Mouse (Mus musculus) hindbrain, embryonic 15.5 days (tissue): ENCODE measurements around the gene Fyb2. TPM values are rescaled to one million over a fixed set of nuclear protein-coding genes. Genes with fewer than 3 reads are reported as not detected.

Source experiments
- ATAC-seq: fragments of 200-750 bp; cut with Nextera tagmentation; 2 replicates; pipeline ENCODE4 v1.8.0; 2017; ENCODE audit warnings: low read depth, moderate number of reproducible peaks, moderate TSS enrichment; ENCODE audit not compliant: low FRiP score
- H3K27ac ChIP-seq: fragments of 300-500 bp; sonication (generic); replicated peaks from 2 replicates; pipeline ENCODE4 v1.5.1; 2015; ENCODE audit warnings: mild to moderate bottlenecking, inconsistent platforms
- H3K27me3 ChIP-seq: fragments of 300-500 bp; sonication (generic); 2 replicates; pipeline ENCODE4 v1.6.1; 2015; ENCODE audit warnings: control low read depth, inconsistent platforms
- H3K36me3 ChIP-seq: fragments of 300-500 bp; sonication (generic); 2 replicates; pipeline ENCODE4 v1.6.1; 2015; ENCODE audit warnings: control low read depth, inconsistent platforms
- H3K4me1 ChIP-seq: fragments of 300-500 bp; sonication (generic); replicated peaks from 2 replicates; pipeline ENCODE4 v1.6.1; 2015; ENCODE audit warnings: control low read depth, inconsistent platforms
- H3K4me2 ChIP-seq: fragments of 300-500 bp; sonication (generic); 2 replicates; pipeline ENCODE4 v1.6.1; 2015; ENCODE audit warnings: moderate library complexity, mild to moderate bottlenecking, inconsistent platforms
- H3K4me3 ChIP-seq: fragments of 300-500 bp; sonication (generic); 2 replicates; pipeline ENCODE4 v1.5.1; 2015; ENCODE audit warnings: mild to moderate bottlenecking, inconsistent platforms
- H3K9ac ChIP-seq: fragments of 300-500 bp; sonication (generic); 2 replicates; pipeline ENCODE4 v1.6.1; 2015; ENCODE audit warnings: inconsistent platforms
- H3K9me3 ChIP-seq: fragments of 300-500 bp; sonication (generic); 2 replicates; pipeline ENCODE4 v1.6.1; 2016; ENCODE audit warnings: control low read depth, inconsistent platforms
- WGBS: fragments of 180-500 bp; shearing (Covaris S2); methylation state at CpG from one replicate; pipeline ENCODE4 v1.1.7; 2015; 5-methylcytosine and 5-hydroxymethylcytosine counted together
- polyA plus RNA-seq: library from polyadenylated mRNA; unstranded; fragments of >200 nt; fragmentation: Nextera tagmentation; extraction: Ambion mirVana; gene quantifications from 2 replicates; pipeline ENCODE4 v1.2.1, GENCODE M21; 2015

Fyb2 gene
- polyA plus RNA-seq, 1 experiment from 2014 or later: 0.17 TPM

- Histone ChIP-seq H3K27ac (no peak overlapping the region), H3K9ac (no peak overlapping the region), H3K4me2 (no peak overlapping the region), H3K4me3 (no peak overlapping the region), H3K4me1 (no peaks in the 10 kb centered on the region), H3K27me3 (no peaks in the 10 kb centered on the region), H3K9me3 (no peaks in the 10 kb centered on the region), H3K36me3 (no peaks in the 10 kb centered on the region)
- no peak for ATAC-seq
- WGBS: 75% methylated on average over 2 of the region's 2 CpGs
Measured at GRCm38 (mm10) chr4:104902836-104903235, 10.4 kb upstream of the Fyb2 start.

DNA sequence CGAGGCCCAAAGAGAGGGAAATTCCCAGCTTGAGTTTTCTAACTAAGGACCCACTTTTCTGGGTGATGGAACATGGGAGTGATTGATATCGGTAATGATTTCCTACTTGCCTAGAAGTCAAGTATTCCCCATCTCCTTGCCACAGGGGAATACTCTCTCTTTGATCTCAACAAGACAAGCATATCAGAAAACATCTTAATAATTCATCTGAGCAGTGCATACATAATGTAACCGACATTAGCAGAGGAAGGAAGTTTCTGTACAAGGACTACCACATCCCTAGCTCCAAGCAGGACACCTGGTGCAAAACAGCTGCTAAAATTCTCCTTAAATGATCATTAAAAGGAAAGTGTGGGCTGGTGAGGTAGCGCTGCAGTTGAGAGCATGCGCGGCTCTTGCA is 8.2 kb upstream of the Fyb2 start:
- no peaks in the 10 kb centered on the region for H3K36me3 ChIP-seq
- no peak overlapping the region for H3K4me3 ChIP-seq
- WGBS: 91% methylated on average over 6 of the region's 6 CpGs
- H3K4me1 ChIP-seq: no peaks in the 10 kb centered on the region
- no peak for ATAC-seq
- no peaks in the 10 kb centered on the region for H3K27me3 ChIP-seq
- H3K4me2 ChIP-seq: no peak overlapping the region
- no peak overlapping the region for H3K9ac ChIP-seq
- no peaks in the 10 kb centered on the region for H3K9me3 ChIP-seq
- no peak overlapping the region for H3K27ac ChIP-seq

DNA sequence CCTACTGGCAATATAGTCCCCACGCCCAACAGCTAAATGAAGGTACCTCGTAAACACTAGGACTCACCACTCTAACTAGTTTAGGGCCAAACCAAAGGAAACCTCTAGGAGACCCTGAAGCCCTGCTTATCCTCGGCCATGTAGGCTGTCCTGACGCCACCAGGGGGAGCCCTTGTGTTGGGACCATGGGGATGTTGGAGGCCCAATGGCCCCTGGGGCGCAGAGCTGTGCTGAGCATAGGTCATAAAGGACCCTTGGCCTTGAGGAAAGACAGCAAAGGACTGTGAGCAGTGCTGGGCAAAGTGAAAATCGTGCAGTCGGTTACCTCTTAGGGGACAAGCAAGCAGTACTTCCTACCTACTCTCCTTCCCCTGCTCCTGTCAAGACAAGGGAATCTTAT is 1.6 kb upstream of the Fyb2 start:
- Histone ChIP-seq H3K36me3 (no peaks in the 10 kb centered on the region), H3K27me3 (peaks cover 6% of the 10 kb centered on the region; the same call in 1 of the 2 replicates), H3K4me2 (no peak overlapping the region), H3K4me1 (peaks cover 4% of the 10 kb centered on the region; the same call in 1 of the 2 replicates), H3K9me3 (no peaks in the 10 kb centered on the region), H3K9ac (no peak overlapping the region), H3K4me3 (no peak overlapping the region), H3K27ac (no peak overlapping the region)
- 38% methylated on average over 7 of the region's 7 CpGs for WGBS
- ATAC-seq: no peak

GRCm38 (mm10) chr4:104914711-104915247 is 1.5 kb downstream of the Fyb2 start:
- Histone ChIP-seq H3K4me3 (no peak overlapping the region), H3K27me3 (peaks cover 6% of the 10 kb centered on the region; the same call in 1 of the 2 replicates), H3K27ac (no peak overlapping the region), H3K9me3 (no peaks in the 10 kb centered on the region), H3K4me2 (no peak overlapping the region), H3K36me3 (no peaks in the 10 kb centered on the region), H3K4me1 (peaks cover 4% of the 10 kb centered on the region; the same call in 1 of the 2 replicates), H3K9ac (no peak overlapping the region)
- ATAC-seq: no peak
- WGBS: 57% methylated on average over 6 of the region's 6 CpGs

GRCm38 (mm10) chr4:104918017-104918416 is 4.8 kb downstream of the Fyb2 start:
- WGBS: 90% methylated on average over 6 of the region's 6 CpGs
- no peak overlapping the region for H3K9ac ChIP-seq
- no peak overlapping the region for H3K27ac ChIP-seq
- no peak for ATAC-seq
- H3K4me1 ChIP-seq: peaks cover 4% of the 10 kb centered on the region; the same call in 1 of the 2 replicates
- no peaks in the 10 kb centered on the region for H3K36me3 ChIP-seq
- no peak overlapping the region for H3K4me2 ChIP-seq
- peaks cover 6% of the 10 kb centered on the region; the same call in 1 of the 2 replicates for H3K27me3 ChIP-seq
- no peaks in the 10 kb centered on the region for H3K9me3 ChIP-seq
- no peak overlapping the region for H3K4me3 ChIP-seq

DNA sequence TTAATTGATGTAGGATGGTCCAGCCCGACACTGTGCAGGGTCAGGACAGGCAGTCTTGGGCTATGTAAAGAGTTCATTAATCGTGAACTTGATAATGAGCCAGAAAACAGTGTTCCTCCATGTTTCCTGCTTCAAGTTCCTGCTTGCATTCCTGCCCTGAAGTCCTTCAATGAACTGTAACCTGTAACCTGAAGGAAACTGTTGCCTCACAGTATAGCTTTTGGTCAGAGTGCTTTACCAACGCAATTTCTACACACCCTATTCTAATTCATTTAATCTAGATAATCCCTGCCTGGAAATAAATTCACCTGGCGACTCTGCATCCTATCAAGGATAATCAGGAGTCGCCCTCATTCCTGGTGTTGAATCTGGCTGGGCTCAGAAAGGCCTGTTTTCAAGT is 12.1 kb downstream of the Fyb2 start:
- Histone ChIP-seq H3K36me3 (no peaks in the 10 kb centered on the region), H3K4me2 (no peak overlapping the region), H3K9me3 (no peaks in the 10 kb centered on the region), H3K4me3 (no peak overlapping the region), H3K4me1 (no peaks in the 10 kb centered on the region), H3K27me3 (no peaks in the 10 kb centered on the region), H3K9ac (no peak overlapping the region), H3K27ac (no peak overlapping the region)
- 88% methylated on average over 5 of the region's 5 CpGs for WGBS
- ATAC-seq: no peak

- no peaks in the 10 kb centered on the region for H3K4me1 ChIP-seq
- 88% methylated on average over 7 of the region's 7 CpGs for WGBS
- H3K9ac ChIP-seq: no peak overlapping the region
- no peak overlapping the region for H3K4me3 ChIP-seq
- H3K4me2 ChIP-seq: no peak overlapping the region
- no peaks in the 10 kb centered on the region for H3K9me3 ChIP-seq
- no peaks in the 10 kb centered on the region for H3K36me3 ChIP-seq
- H3K27me3 ChIP-seq: no peaks in the 10 kb centered on the region
- H3K27ac ChIP-seq: no peak overlapping the region
- no peak for ATAC-seq
Measured at GRCm38 (mm10) chr4:104929165-104929564, 15.9 kb downstream of the Fyb2 start.

DNA sequence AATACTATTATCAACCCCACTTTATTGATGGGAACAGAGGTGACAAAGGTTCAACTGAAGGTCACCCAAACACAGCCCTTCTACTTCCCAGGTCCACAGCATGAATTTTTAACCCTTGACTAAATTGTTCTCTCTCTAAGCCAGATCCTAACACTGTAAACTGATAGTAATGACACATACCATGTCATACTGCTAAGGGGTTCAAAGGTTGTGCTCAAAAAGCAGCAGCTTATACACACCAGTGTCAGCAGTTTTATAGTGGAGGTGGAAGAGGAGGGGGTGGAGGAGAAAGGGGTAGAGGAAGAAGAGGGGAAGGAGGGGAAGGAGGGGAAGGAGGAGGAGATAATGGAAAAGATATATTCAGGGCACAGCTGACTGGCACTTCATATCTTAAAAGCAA is 20.4 kb downstream of the Fyb2 start:
- Histone ChIP-seq H3K9me3 (no peaks in the 10 kb centered on the region), H3K4me3 (no peak overlapping the region), H3K27me3 (no peaks in the 10 kb centered on the region), H3K9ac (no peak overlapping the region), H3K4me1 (no peaks in the 10 kb centered on the region), H3K27ac (no peak overlapping the region), H3K36me3 (no peaks in the 10 kb centered on the region), H3K4me2 (no peak overlapping the region)
- no peak for ATAC-seq

DNA sequence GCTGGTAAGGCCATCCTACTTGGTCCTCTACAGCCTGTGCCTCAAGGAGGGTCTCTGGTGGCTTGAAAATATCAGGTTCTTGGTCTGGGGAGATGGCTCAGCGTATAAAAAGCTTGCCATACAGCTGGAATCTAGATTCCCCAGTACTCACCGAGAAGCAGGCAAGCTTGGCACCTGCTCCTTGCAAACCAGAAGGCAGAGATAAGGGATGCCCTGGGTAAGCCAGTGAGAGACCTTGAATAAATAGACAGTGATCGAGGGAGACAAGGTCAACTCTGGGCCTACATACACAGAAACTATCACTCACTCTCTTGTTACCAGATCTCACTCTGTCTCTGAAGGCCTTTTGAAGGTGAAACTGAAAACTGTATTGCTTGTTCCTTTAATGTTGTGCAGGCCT is 21.7 kb downstream of the Fyb2 start:
- H3K9ac ChIP-seq: no peak overlapping the region
- H3K9me3 ChIP-seq: no peaks in the 10 kb centered on the region
- H3K27me3 ChIP-seq: no peaks in the 10 kb centered on the region
- no peaks in the 10 kb centered on the region for H3K4me1 ChIP-seq
- no peak for ATAC-seq
- no peak overlapping the region for H3K4me3 ChIP-seq
- WGBS: 81% methylated on average over 3 of the region's 3 CpGs
- H3K36me3 ChIP-seq: no peaks in the 10 kb centered on the region
- H3K27ac ChIP-seq: no peak overlapping the region
- H3K4me2 ChIP-seq: no peak overlapping the region

- no peak for ATAC-seq
- Histone ChIP-seq H3K9ac (no peak overlapping the region), H3K4me1 (no peaks in the 10 kb centered on the region), H3K36me3 (no peaks in the 10 kb centered on the region), H3K4me3 (no peak overlapping the region), H3K27ac (no peak overlapping the region), H3K9me3 (no peaks in the 10 kb centered on the region), H3K4me2 (no peak overlapping the region), H3K27me3 (no peaks in the 10 kb centered on the region)
- WGBS: 81% methylated on average over 3 of the region's 3 CpGs
Measured at GRCm38 (mm10) chr4:104935436-104935835, 22.2 kb downstream of the Fyb2 start.

- Histone ChIP-seq H3K36me3 (no peaks in the 10 kb centered on the region), H3K27me3 (no peaks in the 10 kb centered on the region), H3K9ac (no peak overlapping the region), H3K9me3 (no peaks in the 10 kb centered on the region), H3K4me1 (no peaks in the 10 kb centered on the region), H3K4me3 (no peak overlapping the region), H3K4me2 (no peak overlapping the region), H3K27ac (no peak overlapping the region)
- WGBS: 70% methylated on average over 9 of the region's 9 CpGs
- ATAC-seq: no peak
Measured at GRCm38 (mm10) chr4:104936011-104936410, 22.8 kb downstream of the Fyb2 start.

DNA sequence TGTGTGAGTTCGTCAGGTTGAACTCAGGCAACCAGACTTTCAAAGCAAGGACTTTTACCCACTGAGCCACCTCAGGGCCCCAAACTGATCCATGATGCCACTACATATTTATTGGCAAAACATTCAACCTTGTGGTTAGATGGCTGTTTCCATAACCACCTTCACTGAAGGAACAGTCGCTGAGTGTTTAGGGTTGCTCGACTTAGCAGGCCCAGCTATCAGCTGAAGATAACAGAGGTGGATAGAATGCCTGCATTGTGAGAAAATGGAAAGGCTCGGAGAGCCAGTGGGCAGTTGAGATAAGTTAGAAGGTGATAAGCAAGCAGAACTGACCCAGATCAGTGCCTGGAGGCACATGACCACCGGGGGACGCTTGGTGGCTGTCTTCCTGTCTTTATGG is 26.3 kb downstream of the Fyb2 start:
- H3K27me3 ChIP-seq: no peaks in the 10 kb centered on the region
- ATAC-seq: no peak
- no peak overlapping the region for H3K4me2 ChIP-seq
- H3K4me1 ChIP-seq: no peaks in the 10 kb centered on the region
- H3K36me3 ChIP-seq: no peaks in the 10 kb centered on the region
- 93% methylated on average over 6 of the region's 6 CpGs for WGBS
- no peaks in the 10 kb centered on the region for H3K9me3 ChIP-seq
- H3K4me3 ChIP-seq: no peak overlapping the region
- H3K9ac ChIP-seq: no peak overlapping the region
- no peak overlapping the region for H3K27ac ChIP-seq

- Histone ChIP-seq H3K27ac (no peak overlapping the region), H3K9ac (no peak overlapping the region), H3K27me3 (no peaks in the 10 kb centered on the region), H3K4me3 (no peak overlapping the region), H3K4me1 (no peaks in the 10 kb centered on the region), H3K4me2 (no peak overlapping the region), H3K36me3 (no peaks in the 10 kb centered on the region), H3K9me3 (no peaks in the 10 kb centered on the region)
- WGBS: 79% methylated on average over 1 of the region's 1 CpGs
- ATAC-seq: no peak
Measured at GRCm38 (mm10) chr4:104941895-104942294, 28.6 kb downstream of the Fyb2 start.
